Mouse (Mus musculus) neural tube, embryonic 11.5 days (tissue): Measurements from ENCODE around the gene Fgfr3. TPM values are rescaled to one million over a fixed set of nuclear protein-coding genes. Genes with fewer than 3 reads are reported as not detected.

ENCODE experiments used
- ATAC-seq: fragments of 200-750 bp; cut with Nextera tagmentation; 2 replicates; pipeline ENCODE4 v1.8.0; 2017; ENCODE audit warnings: moderate number of reproducible peaks, mild to moderate bottlenecking, moderate TSS enrichment, moderate library complexity; ENCODE audit not compliant: insufficient read depth, low FRiP score, low TSS enrichment
- DNase-seq: peaks from one replicate; pipeline ENCODE4 v3.0.0-alpha.2; 2015; ENCODE audit warnings: low spot score
- H3K27ac ChIP-seq: fragments of 300-500 bp; sonication (generic); 2 replicates; pipeline ENCODE4 v1.5.1; 2014; ENCODE audit warnings: low read depth, mild to moderate bottlenecking, low read length
- H3K27me3 ChIP-seq: fragments of 300-500 bp; sonication (generic); 2 replicates; pipeline ENCODE4 v1.6.1; 2014; ENCODE audit warnings: mild to moderate bottlenecking, low read length, mixed read lengths; ENCODE audit not compliant: control insufficient read depth, insufficient read depth
- H3K36me3 ChIP-seq: fragments of 300-500 bp; sonication (generic); 2 replicates; pipeline ENCODE4 v1.6.1; 2014; ENCODE audit warnings: mild to moderate bottlenecking, low read length, moderate library complexity, mixed read lengths; ENCODE audit not compliant: control insufficient read depth, insufficient read depth
- H3K4me1 ChIP-seq: fragments of 300-500 bp; sonication (generic); 2 replicates; pipeline ENCODE4 v1.6.1; 2014; ENCODE audit warnings: low read length, mixed read lengths; ENCODE audit not compliant: control insufficient read depth, insufficient read depth
- H3K4me2 ChIP-seq: fragments of 300-500 bp; sonication (generic); 2 replicates; pipeline ENCODE4 v1.6.1; 2014; ENCODE audit warnings: low read depth, mild to moderate bottlenecking, moderate library complexity
- H3K4me3 ChIP-seq: fragments of 300-500 bp; sonication (generic); 2 replicates; pipeline ENCODE4 v1.5.1; 2014; ENCODE audit warnings: low read depth, low read length
- H3K9ac ChIP-seq: fragments of 300-500 bp; sonication (generic); 2 replicates; pipeline ENCODE4 v1.6.1; 2014; ENCODE audit warnings: mild to moderate bottlenecking, low read length
- H3K9me3 ChIP-seq: fragments of 300-500 bp; sonication (generic); 2 replicates; pipeline ENCODE4 v1.6.1; 2016; ENCODE audit warnings: low read length; ENCODE audit not compliant: control insufficient read depth
- WGBS: fragments of 180-500 bp; shearing (Covaris S2); extraction: QIAGEN DNeasy Blood & Tissue Kit; methylation state at CpG from one replicate; pipeline ENCODE4 v1.1.7; 2014; 5-methylcytosine and 5-hydroxymethylcytosine counted together
- polyA plus RNA-seq: library from polyadenylated mRNA; unstranded; fragments of >200 nt; fragmentation: Nextera tagmentation; extraction: Ambion mirVana; gene quantifications from 2 replicates; pipeline ENCODE4 v1.2.1, GENCODE M21; 2014

The Fgfr3 gene
- polyA plus RNA-seq, 1 experiment from 2014 or later: 72.0 TPM

DNA sequence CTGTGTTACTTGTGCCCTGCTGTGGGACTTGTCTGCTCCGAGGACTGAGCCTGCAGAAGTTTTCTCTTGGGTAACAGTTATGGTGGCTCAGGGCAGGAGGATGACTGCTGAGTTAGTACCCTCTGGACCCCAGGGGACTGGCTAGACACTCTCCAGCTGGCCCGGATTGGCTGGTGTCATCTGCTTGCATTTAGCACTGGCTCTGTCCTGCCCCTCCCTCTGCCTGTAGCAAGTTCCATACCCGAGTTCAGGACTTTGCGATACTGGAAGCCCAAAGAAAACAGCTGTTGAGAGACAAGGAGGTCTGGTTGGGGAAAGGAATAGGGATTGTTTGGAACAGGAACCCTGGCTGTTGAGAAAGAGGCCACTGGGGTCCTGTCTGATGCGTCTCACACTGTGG lies 9.0 kb downstream of the Fgfr3 start:
- Histone ChIP-seq H3K36me3 (peaks cover 18% of the 10 kb centered on the region), H3K27me3 (0 out of 2 replicates have a peak, but pooled peaks cover 2% of the 10 kb centered on the region), H3K4me3 (no peak overlapping the region), H3K4me2 (no peak overlapping the region), H3K9ac (no peak overlapping the region), H3K9me3 (no peaks in the 10 kb centered on the region), H3K27ac (no peak overlapping the region), H3K4me1 (0 out of 2 replicates have a peak, but pooled peaks cover 5% of the 10 kb centered on the region)
- WGBS: 48% methylated on average over 5 of the region's 5 CpGs
- no peak for DNase-seq
- no peak for ATAC-seq

DNA sequence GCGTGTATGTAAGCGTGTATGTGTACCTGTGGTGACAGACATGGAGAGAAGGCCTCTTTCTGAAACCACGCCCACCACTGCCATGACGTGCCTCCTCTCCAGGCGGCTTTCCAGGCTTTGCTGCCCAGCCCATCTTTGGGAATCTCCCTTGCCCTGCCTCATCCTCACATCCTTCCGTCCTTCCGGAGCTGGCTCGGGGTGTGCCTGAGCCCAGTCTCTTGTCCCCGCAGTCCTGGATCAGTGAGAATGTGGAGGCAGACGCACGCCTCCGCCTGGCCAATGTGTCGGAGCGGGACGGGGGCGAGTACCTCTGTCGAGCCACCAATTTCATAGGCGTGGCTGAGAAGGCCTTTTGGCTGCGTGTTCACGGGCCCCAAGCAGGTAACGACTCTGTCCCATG lies 9.6 kb downstream of the Fgfr3 start:
- no peaks in the 10 kb centered on the region for H3K4me1 ChIP-seq
- no peak overlapping the region for H3K27ac ChIP-seq
- no peaks in the 10 kb centered on the region for H3K9me3 ChIP-seq
- H3K4me3 ChIP-seq: no peak overlapping the region
- no peak for ATAC-seq
- H3K9ac ChIP-seq: no peak overlapping the region
- H3K27me3 ChIP-seq: 0 out of 2 replicates have a peak, but pooled peaks cover 2% of the 10 kb centered on the region
- H3K4me2 ChIP-seq: no peak overlapping the region
- no peak for DNase-seq
- WGBS: 42% methylated on average over 21 of the region's 21 CpGs
- H3K36me3 ChIP-seq: peaks cover 18% of the 10 kb centered on the region

- H3K27ac ChIP-seq: no peak overlapping the region
- H3K9me3 ChIP-seq: no peaks in the 10 kb centered on the region
- H3K27me3 ChIP-seq: no peaks in the 10 kb centered on the region
- no peaks in the 10 kb centered on the region for H3K4me1 ChIP-seq
- WGBS: 92% methylated on average over 12 of the region's 12 CpGs
- H3K36me3 ChIP-seq: peaks cover 16% of the 10 kb centered on the region
- H3K4me2 ChIP-seq: no peak overlapping the region
- no peak overlapping the region for H3K4me3 ChIP-seq
- no peak overlapping the region for H3K9ac ChIP-seq
- DNase-seq (no peak), ATAC-seq (no peak)
Measured at GRCm38 (mm10) chr5:33733837-33734236, 12.4 kb downstream of the Fgfr3 start.

DNA sequence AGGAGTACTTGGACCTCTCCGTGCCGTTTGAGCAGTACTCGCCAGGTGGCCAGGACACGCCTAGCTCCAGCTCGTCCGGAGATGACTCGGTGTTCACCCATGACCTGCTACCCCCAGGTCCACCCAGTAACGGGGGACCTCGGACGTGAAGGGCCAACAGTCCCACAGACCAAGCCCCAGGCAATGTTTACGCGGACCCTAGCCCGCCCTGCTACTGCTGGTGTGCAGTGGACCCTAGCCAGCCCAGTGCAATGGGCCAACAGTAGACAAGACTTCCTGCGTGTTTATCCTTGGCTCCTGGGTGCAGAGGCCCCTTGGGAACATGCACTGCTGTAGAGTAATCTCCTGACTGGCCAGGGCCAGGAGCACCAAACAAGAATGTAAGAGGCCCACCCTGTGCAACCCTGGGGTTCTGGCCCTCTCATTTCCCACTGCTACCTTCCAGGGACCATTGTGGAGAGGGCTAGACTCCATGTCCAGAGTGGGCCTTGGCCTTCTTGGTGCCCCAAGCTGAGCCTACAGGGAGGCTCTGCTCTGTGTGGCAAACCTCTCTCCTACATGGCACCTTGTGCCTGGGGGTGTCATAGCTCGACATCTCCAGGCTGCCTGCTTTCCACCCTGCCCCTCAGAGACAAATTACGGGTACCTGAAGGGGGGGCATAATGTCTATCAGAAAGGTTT lies 14.1 kb downstream of the Fgfr3 start:
- DNase-seq (no peak), ATAC-seq (no peak)
- WGBS: 89% methylated on average over 16 of the region's 16 CpGs
- Histone ChIP-seq H3K36me3 (peaks cover 11% of the 10 kb centered on the region), H3K9me3 (no peaks in the 10 kb centered on the region), H3K9ac (no peak overlapping the region), H3K4me3 (no peak overlapping the region), H3K27me3 (no peaks in the 10 kb centered on the region), H3K27ac (no peak overlapping the region), H3K4me1 (no peaks in the 10 kb centered on the region), H3K4me2 (no peak overlapping the region)

- DNase-seq (no peak), ATAC-seq (no peak)
- Histone ChIP-seq H3K4me1 (no peaks in the 10 kb centered on the region), H3K27me3 (no peaks in the 10 kb centered on the region), H3K36me3 (peaks cover 8% of the 10 kb centered on the region), H3K9ac (no peak overlapping the region), H3K4me3 (no peak overlapping the region), H3K4me2 (no peak overlapping the region), H3K9me3 (no peaks in the 10 kb centered on the region), H3K27ac (no peak overlapping the region)
- WGBS: 74% methylated on average over 9 of the region's 9 CpGs
Measured at GRCm38 (mm10) chr5:33736230-33736629, 14.8 kb downstream of the Fgfr3 start.

DNA sequence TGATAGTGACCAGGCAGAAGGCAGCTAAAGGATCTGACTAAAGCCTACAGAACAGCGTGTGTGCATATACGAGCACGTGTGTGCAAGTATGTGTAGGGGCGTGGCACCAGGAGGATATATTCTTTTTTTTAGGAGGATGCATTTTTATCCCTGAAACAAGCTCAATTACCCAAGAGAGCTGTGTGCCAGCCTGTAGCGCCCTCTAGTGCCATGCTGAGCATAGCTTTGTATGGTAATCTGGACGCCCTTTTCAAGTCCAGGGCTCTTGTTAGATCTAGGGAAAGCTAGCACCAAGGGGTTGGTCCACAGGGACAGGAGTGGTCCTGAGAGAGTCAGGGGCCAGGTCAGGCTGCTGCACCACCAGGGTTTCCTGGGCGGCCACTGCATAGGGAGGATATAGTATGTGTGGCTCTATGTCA lies 16.4 kb downstream of the Fgfr3 start:
- H3K4me3 ChIP-seq: no peak overlapping the region
- WGBS: 28% methylated on average over 7 of the region's 7 CpGs
- no peaks in the 10 kb centered on the region for H3K9me3 ChIP-seq
- H3K27me3 ChIP-seq: no peaks in the 10 kb centered on the region
- no peak overlapping the region for H3K27ac ChIP-seq
- ATAC-seq (peak; percentile 60; the same call in 1 of the 2 replicates), DNase-seq (peak; percentile 82)
- H3K4me2 ChIP-seq: no peak overlapping the region
- H3K4me1 ChIP-seq: no peaks in the 10 kb centered on the region
- H3K36me3 ChIP-seq: peaks cover 7% of the 10 kb centered on the region
- H3K9ac ChIP-seq: no peak overlapping the region

DNA sequence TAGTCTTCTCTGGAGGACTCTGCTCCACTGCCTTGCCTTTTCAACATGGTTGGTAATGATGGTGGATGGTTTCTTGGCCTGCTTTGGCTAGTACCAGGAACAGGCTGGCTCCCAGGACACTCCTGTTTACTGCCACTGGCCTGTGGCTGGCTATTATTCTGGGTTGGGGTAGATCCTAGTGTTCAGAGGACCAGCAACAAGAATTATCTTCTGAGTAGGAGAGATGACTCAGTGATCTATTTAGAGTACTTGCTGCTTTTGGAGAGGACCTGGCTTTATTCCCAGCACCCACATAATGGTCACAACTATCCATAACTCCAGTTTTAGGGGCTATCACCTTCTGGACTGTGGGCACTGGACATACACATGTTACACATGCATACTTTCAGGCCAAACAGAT lies 16.9 kb downstream of the Fgfr3 start:
- H3K27ac ChIP-seq: no peak overlapping the region
- peaks cover 7% of the 10 kb centered on the region; the same call in 1 of the 2 replicates for H3K36me3 ChIP-seq
- no peak overlapping the region for H3K4me3 ChIP-seq
- no peak overlapping the region for H3K4me2 ChIP-seq
- DNase-seq: no peak
- H3K9ac ChIP-seq: no peak overlapping the region
- no peaks in the 10 kb centered on the region for H3K9me3 ChIP-seq
- H3K4me1 ChIP-seq: no peaks in the 10 kb centered on the region
- ATAC-seq: no peak
- no peaks in the 10 kb centered on the region for H3K27me3 ChIP-seq

- Histone ChIP-seq H3K27ac (no peak overlapping the region), H3K36me3 (no peaks in the 10 kb centered on the region; the same call in 1 of the 2 replicates), H3K4me1 (no peaks in the 10 kb centered on the region), H3K4me3 (no peak overlapping the region), H3K4me2 (no peak overlapping the region), H3K27me3 (no peaks in the 10 kb centered on the region), H3K9me3 (no peaks in the 10 kb centered on the region), H3K9ac (no peak overlapping the region)
- DNase-seq (no peak), ATAC-seq (no peak)
- 90% methylated on average over 4 of the region's 4 CpGs for WGBS
Measured at GRCm38 (mm10) chr5:33740548-33740947, 19.1 kb downstream of the Fgfr3 start.

- Histone ChIP-seq H3K9me3 (no peaks in the 10 kb centered on the region), H3K4me2 (no peak overlapping the region), H3K9ac (no peak overlapping the region), H3K36me3 (peaks cover under 1% of the 10 kb centered on the region), H3K4me1 (no peaks in the 10 kb centered on the region), H3K4me3 (no peak overlapping the region), H3K27me3 (no peaks in the 10 kb centered on the region), H3K27ac (no peak overlapping the region)
- ATAC-seq (no peak), DNase-seq (no peak)
- WGBS: 96% methylated on average over 8 of the region's 8 CpGs
Measured at GRCm38 (mm10) chr5:33743481-33743880, 22.0 kb downstream of the Fgfr3 start.
